Mouse (Mus musculus) liver, embryonic 13.5 days (tissue): ENCODE measurements around the gene Pdzd8. TPM values are rescaled to one million over a fixed set of nuclear protein-coding genes. Genes with fewer than 3 reads are reported as not detected.

ENCODE experiments used
- ATAC-seq: fragments of 200-750 bp; cut with Nextera tagmentation; 2 replicates; pipeline ENCODE4 v1.8.0; 2017; ENCODE audit warnings: low read depth, mild to moderate bottlenecking, moderate number of reproducible peaks, moderate library complexity
- DNase-seq: peaks from one replicate; pipeline ENCODE4 v3.0.0; 2022
- H3K27ac ChIP-seq: fragments of 300-500 bp; sonication (generic); 2 replicates; pipeline ENCODE4 v1.5.1; 2015; ENCODE audit warnings: moderate library complexity, mild to moderate bottlenecking, inconsistent platforms
- H3K27me3 ChIP-seq: fragments of 300-500 bp; sonication (generic); 2 replicates; pipeline ENCODE4 v1.6.1; 2015; ENCODE audit warnings: mild to moderate bottlenecking, inconsistent platforms
- H3K36me3 ChIP-seq: fragments of 300-500 bp; sonication (generic); 2 replicates; pipeline ENCODE4 v1.6.1; 2015; ENCODE audit warnings: mild to moderate bottlenecking, inconsistent platforms
- H3K4me1 ChIP-seq: fragments of 300-500 bp; sonication (generic); replicated peaks from 2 replicates; pipeline ENCODE4 v1.6.1; 2015; ENCODE audit warnings: inconsistent platforms
- H3K4me2 ChIP-seq: fragments of 300-500 bp; sonication (generic); 2 replicates; pipeline ENCODE4 v1.6.1; 2015; ENCODE audit warnings: inconsistent platforms, mild to moderate bottlenecking, moderate library complexity
- H3K4me3 ChIP-seq: fragments of 300-500 bp; sonication (generic); replicated peaks from 2 replicates; pipeline ENCODE4 v1.5.1; 2015; ENCODE audit warnings: mild to moderate bottlenecking, inconsistent platforms
- H3K9ac ChIP-seq: fragments of 300-500 bp; sonication (generic); 2 replicates; pipeline ENCODE4 v1.6.1; 2015; ENCODE audit warnings: mild to moderate bottlenecking, inconsistent platforms
- H3K9me3 ChIP-seq: fragments of 300-500 bp; sonication (generic); replicated peaks from 2 replicates; pipeline ENCODE4 v1.6.1; 2016; ENCODE audit warnings: inconsistent platforms
- WGBS: fragments of 180-500 bp; shearing (Covaris S2); methylation state at CpG from one replicate; pipeline ENCODE4 v1.1.7; 2015; ENCODE audit not compliant: insufficient replicate concordance; 5-methylcytosine and 5-hydroxymethylcytosine counted together
- polyA plus RNA-seq: library from polyadenylated mRNA; unstranded; fragments of >200 nt; fragmentation: Nextera tagmentation; extraction: Ambion mirVana; gene quantifications from 2 replicates; pipeline ENCODE4 v1.2.1, GENCODE M21; 2015

Gene Pdzd8
- polyA plus RNA-seq, 1 experiment from 2014 or later: 3.9 TPM

DNA sequence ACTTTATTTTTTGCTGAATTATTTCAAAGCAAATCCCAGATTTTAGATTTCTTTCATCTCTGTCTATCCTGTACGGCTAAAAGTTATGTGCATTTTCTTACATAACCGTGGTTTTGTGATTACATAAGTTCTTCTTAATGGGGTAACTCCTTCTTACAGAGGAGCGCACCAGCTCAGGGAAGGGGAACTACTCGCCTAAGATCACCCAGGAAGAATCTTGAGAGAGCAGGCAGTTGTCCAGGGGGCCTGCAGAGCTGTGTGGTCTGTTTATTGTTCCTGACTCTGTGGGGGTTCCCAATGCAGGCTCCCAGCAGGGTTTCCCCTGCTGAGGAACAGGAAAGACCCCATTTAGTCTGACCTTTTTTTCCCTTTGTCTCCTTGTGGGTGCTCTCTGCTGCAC lies 27.3 kb upstream of the Pdzd8 start:
- no peaks in the 10 kb centered on the region for H3K9me3 ChIP-seq
- H3K4me1 ChIP-seq: 0 out of 2 replicates have a peak, but pooled peaks cover 12% of the 10 kb centered on the region
- ATAC-seq (no peak), DNase-seq (no peak)
- no peak overlapping the region for H3K4me3 ChIP-seq
- H3K36me3 ChIP-seq: no peaks in the 10 kb centered on the region
- peaks cover 8% of the 10 kb centered on the region; the same call in 1 of the 2 replicates for H3K27me3 ChIP-seq
- H3K4me2 ChIP-seq: no peak overlapping the region
- H3K9ac ChIP-seq: no peak overlapping the region
- 32% methylated on average over 4 of the region's 4 CpGs for WGBS
- no peak overlapping the region for H3K27ac ChIP-seq

GRCm38 (mm10) chr19:59371016-59371415 lies 25.4 kb upstream of the Pdzd8 start:
- Histone ChIP-seq H3K4me3 (no peak overlapping the region), H3K9ac (no peak overlapping the region), H3K9me3 (no peaks in the 10 kb centered on the region), H3K36me3 (no peaks in the 10 kb centered on the region), H3K4me2 (no peak overlapping the region), H3K27me3 (peaks cover 5% of the 10 kb centered on the region; the same call in 1 of the 2 replicates), H3K4me1 (0 out of 2 replicates have a peak, but pooled peaks cover 15% of the 10 kb centered on the region), H3K27ac (no peak overlapping the region)
- ATAC-seq (no peak), DNase-seq (no peak)
- 66% methylated on average over 4 of the region's 4 CpGs for WGBS

DNA sequence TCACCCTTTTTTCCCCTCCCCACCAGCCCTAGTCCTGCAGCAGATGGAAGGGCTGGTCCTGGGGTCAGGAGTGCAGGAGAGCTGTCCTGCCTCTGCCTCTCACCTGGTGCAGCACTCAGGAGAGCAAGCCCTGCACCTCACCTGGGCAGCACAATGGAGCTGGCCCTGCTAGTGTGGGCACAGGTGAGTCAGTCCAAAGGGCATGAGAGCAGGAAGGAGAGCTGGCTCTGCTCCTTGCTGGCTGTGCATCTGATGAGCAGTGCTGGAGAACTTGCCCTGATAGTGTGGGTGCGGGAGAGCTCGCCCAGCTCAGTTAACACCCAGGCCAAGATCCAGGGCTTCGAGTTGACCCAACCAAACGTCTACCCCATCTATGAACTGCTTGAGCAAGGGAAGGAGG lies 22.3 kb upstream of the Pdzd8 start:
- Histone ChIP-seq H3K27ac (no peak overlapping the region), H3K4me1 (peaks cover 40% of the 10 kb centered on the region), H3K27me3 (no peaks in the 10 kb centered on the region), H3K4me2 (no peak overlapping the region), H3K9ac (no peak overlapping the region), H3K9me3 (no peaks in the 10 kb centered on the region), H3K36me3 (no peaks in the 10 kb centered on the region), H3K4me3 (no peak overlapping the region)
- DNase-seq (no peak), ATAC-seq (no peak)
- 73% methylated on average over 4 of the region's 4 CpGs for WGBS

GRCm38 (mm10) chr19:59366724-59367123 lies 21.1 kb upstream of the Pdzd8 start:
- no peaks in the 10 kb centered on the region for H3K36me3 ChIP-seq
- H3K27ac ChIP-seq: no peak overlapping the region
- H3K27me3 ChIP-seq: no peaks in the 10 kb centered on the region
- no peak for ATAC-seq
- H3K9me3 ChIP-seq: no peaks in the 10 kb centered on the region
- H3K4me2 ChIP-seq: no peak overlapping the region
- H3K4me3 ChIP-seq: no peak overlapping the region
- WGBS: 69% methylated on average over 3 of the region's 3 CpGs
- peaks cover 52% of the 10 kb centered on the region for H3K4me1 ChIP-seq
- no peak for DNase-seq
- H3K9ac ChIP-seq: no peak overlapping the region

DNA sequence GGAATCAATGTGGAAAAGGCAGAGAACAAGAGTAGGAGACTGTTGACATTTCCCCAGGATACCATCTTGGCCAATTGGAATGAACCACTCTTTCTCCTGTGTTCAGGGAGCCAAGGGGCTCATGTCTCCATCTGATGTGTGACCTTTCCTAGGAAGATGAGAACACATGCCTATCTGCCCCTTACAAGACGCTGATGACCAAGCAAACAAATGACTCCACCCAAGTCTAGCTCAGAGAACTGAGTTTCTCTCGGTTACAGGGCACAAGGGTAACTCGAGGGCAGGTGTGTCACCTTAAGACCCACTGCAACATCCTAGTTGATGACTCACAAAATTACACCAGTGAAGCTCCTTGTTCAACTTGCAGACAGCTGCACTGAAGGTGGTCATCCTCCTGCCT lies 18.1 kb upstream of the Pdzd8 start:
- Histone ChIP-seq H3K4me3 (no peak overlapping the region), H3K4me2 (peak overlapping the region; percentile 19; the same call in 1 of the 2 replicates), H3K27me3 (no peaks in the 10 kb centered on the region), H3K9me3 (no peaks in the 10 kb centered on the region), H3K27ac (peak overlapping the region; percentile 95), H3K9ac (no peak overlapping the region), H3K4me1 (peaks cover 70% of the 10 kb centered on the region), H3K36me3 (no peaks in the 10 kb centered on the region)
- ATAC-seq (peak; percentile 21; the same call in 1 of the 2 replicates), DNase-seq (peak; percentile 45)
- 31% methylated on average over 3 of the region's 3 CpGs for WGBS

- Histone ChIP-seq H3K27me3 (no peaks in the 10 kb centered on the region), H3K27ac (peak overlapping the region; percentile 95), H3K9ac (no peak overlapping the region), H3K9me3 (no peaks in the 10 kb centered on the region), H3K4me1 (peaks cover 77% of the 10 kb centered on the region), H3K36me3 (no peaks in the 10 kb centered on the region), H3K4me2 (no peak overlapping the region), H3K4me3 (no peak overlapping the region)
- 69% methylated on average over 6 of the region's 6 CpGs for WGBS
- DNase-seq (no peak), ATAC-seq (no peak)
These were observed 17.1 kb upstream of the Pdzd8 start for GRCm38 (mm10) chr19:59362646-59363045.

GRCm38 (mm10) chr19:59360486-59360896 lies 14.9 kb upstream of the Pdzd8 start:
- no peaks in the 10 kb centered on the region for H3K27me3 ChIP-seq
- WGBS: 18% methylated on average over 2 of the region's 2 CpGs
- DNase-seq: peak; percentile 84
- H3K9ac ChIP-seq: peak overlapping the region; percentile 55
- ATAC-seq: peak; percentile 98
- peak overlapping the region; percentile 95 for H3K27ac ChIP-seq
- peak overlapping the region; percentile 13; the same call in 1 of the 2 replicates for H3K4me3 ChIP-seq
- H3K4me2 ChIP-seq: peak overlapping the region; percentile 54
- no peaks in the 10 kb centered on the region for H3K9me3 ChIP-seq
- H3K36me3 ChIP-seq: no peaks in the 10 kb centered on the region
- peaks cover 97% of the 10 kb centered on the region for H3K4me1 ChIP-seq

DNA sequence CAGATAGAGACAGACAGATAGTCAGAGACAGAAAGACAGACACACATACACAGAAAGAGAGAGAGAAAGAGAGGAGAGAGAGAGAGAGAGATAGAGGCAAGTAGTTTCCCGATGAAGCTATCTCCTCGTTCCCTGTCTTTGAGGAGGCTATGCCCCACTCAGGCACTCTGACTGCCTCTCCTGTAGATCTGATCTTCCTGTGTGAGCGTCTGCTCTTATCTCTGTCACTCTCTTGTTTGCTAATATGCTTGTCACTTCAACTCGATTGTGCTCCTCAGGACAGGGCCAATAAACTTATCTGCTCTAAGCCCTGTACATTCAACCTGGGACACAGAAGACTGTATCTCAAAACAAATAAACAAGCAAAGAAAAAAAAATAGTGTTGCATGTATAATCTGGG lies 13.6 kb upstream of the Pdzd8 start:
- 9% methylated on average over 4 of the region's 4 CpGs for WGBS
- Histone ChIP-seq H3K27me3 (no peaks in the 10 kb centered on the region), H3K27ac (peak overlapping the region; percentile 95), H3K4me2 (peak overlapping the region; percentile 54), H3K36me3 (no peaks in the 10 kb centered on the region), H3K4me3 (no peak overlapping the region), H3K9me3 (no peaks in the 10 kb centered on the region), H3K4me1 (peaks cover 96% of the 10 kb centered on the region), H3K9ac (peak overlapping the region; percentile 29; the same call in 1 of the 2 replicates)
- ATAC-seq: peak; percentile 58
- DNase-seq: peak; percentile 49

- H3K9me3 ChIP-seq: no peaks in the 10 kb centered on the region
- peaks cover 94% of the 10 kb centered on the region for H3K4me1 ChIP-seq
- peaks cover 3% of the 10 kb centered on the region; the same call in 1 of the 2 replicates for H3K27me3 ChIP-seq
- DNase-seq (no peak), ATAC-seq (no peak)
- no peak overlapping the region for H3K9ac ChIP-seq
- 73% methylated on average over 4 of the region's 4 CpGs for WGBS
- H3K36me3 ChIP-seq: no peaks in the 10 kb centered on the region
- H3K4me3 ChIP-seq: no peak overlapping the region
- H3K4me2 ChIP-seq: no peak overlapping the region
- peak overlapping the region; percentile 95 for H3K27ac ChIP-seq
These were observed 12.3 kb upstream of the Pdzd8 start for GRCm38 (mm10) chr19:59357878-59358277.

DNA sequence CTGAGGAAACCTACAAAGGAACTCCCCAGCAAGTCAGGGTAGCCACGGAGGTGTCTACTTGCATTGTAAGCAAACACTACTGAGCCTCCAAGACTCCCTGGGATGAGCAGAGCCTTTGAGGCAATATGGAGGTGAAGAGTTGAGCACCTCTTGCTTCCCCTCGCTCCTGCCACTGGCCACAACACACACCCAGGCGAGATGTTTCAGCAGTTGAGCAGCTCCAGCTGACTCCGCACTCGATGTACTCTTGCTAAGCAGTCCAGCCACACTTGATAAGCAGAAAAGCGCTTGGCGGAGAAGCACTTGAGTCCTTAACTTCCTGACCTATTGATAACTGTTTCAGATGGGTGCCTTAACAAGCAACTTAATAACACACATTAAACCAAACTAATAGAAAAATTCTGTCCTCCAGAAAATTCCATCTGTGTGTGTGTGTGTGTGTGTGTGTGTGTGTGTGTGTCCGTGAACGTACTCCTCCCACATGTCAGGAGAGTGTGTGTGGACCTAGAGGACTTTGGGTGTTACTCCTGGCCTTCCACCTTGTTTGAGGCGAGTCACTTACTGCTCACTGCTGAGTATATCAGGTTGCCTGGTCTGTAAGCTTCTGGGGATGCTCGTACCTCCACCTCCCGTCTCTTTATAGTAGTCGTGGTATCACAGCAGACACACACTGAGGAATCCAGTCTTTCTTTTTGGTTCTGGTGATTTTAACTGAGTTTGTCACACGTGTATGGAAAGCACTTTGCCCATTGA lies 11.4 kb upstream of the Pdzd8 start:
- H3K36me3 ChIP-seq: no peaks in the 10 kb centered on the region
- peak; percentile 24; the same call in 1 of the 2 replicates for ATAC-seq
- H3K9me3 ChIP-seq: no peaks in the 10 kb centered on the region
- no peak overlapping the region for H3K4me3 ChIP-seq
- peak overlapping the region; percentile 82 for H3K27ac ChIP-seq
- peaks cover 3% of the 10 kb centered on the region; the same call in 1 of the 2 replicates for H3K27me3 ChIP-seq
- peak overlapping the region; percentile 40 for H3K4me2 ChIP-seq
- H3K9ac ChIP-seq: peak overlapping the region; percentile 52
- WGBS: 36% methylated on average over 14 of the region's 14 CpGs
- peaks cover 91% of the 10 kb centered on the region for H3K4me1 ChIP-seq
- DNase-seq: peak; percentile 48

- H3K4me1 ChIP-seq: peaks cover 85% of the 10 kb centered on the region
- H3K27me3 ChIP-seq: peaks cover 6% of the 10 kb centered on the region
- peak overlapping the region; percentile 82 for H3K27ac ChIP-seq
- H3K9me3 ChIP-seq: no peaks in the 10 kb centered on the region
- ATAC-seq (no peak), DNase-seq (no peak)
- H3K9ac ChIP-seq: peak overlapping the region; percentile 52
- 65% methylated on average over 3 of the region's 3 CpGs for WGBS
- H3K36me3 ChIP-seq: no peaks in the 10 kb centered on the region
- no peak overlapping the region for H3K4me3 ChIP-seq
- H3K4me2 ChIP-seq: peak overlapping the region; percentile 40
These were observed 10.8 kb upstream of the Pdzd8 start for GRCm38 (mm10) chr19:59356388-59356787.
